Mouse (Mus musculus) heart, embryonic 14.5 days (tissue): Measurements from ENCODE around the gene Dppa1. TPM values are rescaled to one million over a fixed set of nuclear protein-coding genes. Genes with fewer than 3 reads are reported as not detected.
"Not testable (repeated sequence)": the region's sequence is repeated elsewhere in the genome, so short reads cannot be mapped to it uniquely, and the experiment has no call there.

Source experiments
- ATAC-seq: fragments of 200-750 bp; cut with Nextera tagmentation; 2 replicates; pipeline ENCODE4 v1.8.0; 2017; ENCODE audit warnings: low read depth, moderate TSS enrichment; ENCODE audit not compliant: insufficient number of reproducible peaks, insufficient read depth, low FRiP score
- H3K27ac ChIP-seq, 2 experiments: fragments of 200-500 bp in 1 of 2; fragments of 300-500 bp in 1 of 2; sonication (generic) in 1 of 2; replicated peaks in 1 of 2; 2 replicates each; pipeline ENCODE4 v1.5.1; 2012 to 2014; ENCODE audit warnings: low read depth in 2 of 2, low read length in 2 of 2, control low read depth in 1 of 2, mild to moderate bottlenecking in 1 of 2, mixed read lengths in 1 of 2; ENCODE audit not compliant: control insufficient read depth in 1 of 2, insufficient read depth in 1 of 2
- H3K27me3 ChIP-seq: fragments of 300-500 bp; sonication (generic); 2 replicates; pipeline ENCODE4 v1.6.1; 2014; ENCODE audit warnings: mild to moderate bottlenecking, low read length, control low read depth; ENCODE audit not compliant: control insufficient read depth, insufficient read depth
- H3K36me3 ChIP-seq: fragments of 300-500 bp; sonication (generic); 2 replicates; pipeline ENCODE4 v1.6.1; 2014; ENCODE audit warnings: mild to moderate bottlenecking, control low read depth, low read length, mixed read lengths; ENCODE audit not compliant: control insufficient read depth, insufficient read depth
- H3K4me1 ChIP-seq, 2 experiments: fragments of 200-500 bp in 1 of 2; fragments of 300-500 bp in 1 of 2; sonication (generic) in 1 of 2; 2 replicates each; pipeline ENCODE4 v1.6.1; 2012 to 2014; ENCODE audit warnings: low read length in 2 of 2, control low read depth in 1 of 2, mixed read lengths in 1 of 2; ENCODE audit not compliant: control insufficient read depth in 2 of 2, insufficient read depth in 2 of 2
- H3K4me2 ChIP-seq: fragments of 300-500 bp; sonication (generic); 2 replicates; pipeline ENCODE4 v1.6.1; 2014; ENCODE audit warnings: mild to moderate bottlenecking, low read length
- H3K4me3 ChIP-seq, 2 experiments: fragments of 200-500 bp in 1 of 2; fragments of 300-500 bp in 1 of 2; sonication (generic) in 1 of 2; 2 replicates each; pipeline ENCODE4 v1.5.1; 2012 to 2014; ENCODE audit warnings: low read length in 2 of 2, mild to moderate bottlenecking in 2 of 2, control low read depth in 1 of 2, low read depth in 1 of 2, moderate library complexity in 1 of 2; ENCODE audit not compliant: control insufficient read depth in 1 of 2, insufficient read depth in 1 of 2
- H3K9ac ChIP-seq: fragments of 300-500 bp; sonication (generic); 2 replicates; pipeline ENCODE4 v1.6.1; 2014; ENCODE audit warnings: mild to moderate bottlenecking, low read length
- H3K9me3 ChIP-seq: fragments of 300-500 bp; sonication (generic); 2 replicates; pipeline ENCODE4 v1.6.1; 2016; ENCODE audit warnings: low read length, control low read depth; ENCODE audit not compliant: control insufficient read depth
- WGBS: fragments of 180-500 bp; shearing (Covaris S2); extraction: QIAGEN DNeasy Blood & Tissue Kit; methylation state at CpG from one replicate; pipeline ENCODE4 v1.1.7; 2014; 5-methylcytosine and 5-hydroxymethylcytosine counted together
- polyA plus RNA-seq: library from polyadenylated mRNA; unstranded; fragments of >200 nt; fragmentation: Nextera tagmentation; extraction: Ambion mirVana; gene quantifications from 2 replicates; pipeline ENCODE4 v1.2.1, GENCODE M21; 2014

Dppa1 gene
- polyA plus RNA-seq, 1 experiment from 2014 or later, result not detected

DNA sequence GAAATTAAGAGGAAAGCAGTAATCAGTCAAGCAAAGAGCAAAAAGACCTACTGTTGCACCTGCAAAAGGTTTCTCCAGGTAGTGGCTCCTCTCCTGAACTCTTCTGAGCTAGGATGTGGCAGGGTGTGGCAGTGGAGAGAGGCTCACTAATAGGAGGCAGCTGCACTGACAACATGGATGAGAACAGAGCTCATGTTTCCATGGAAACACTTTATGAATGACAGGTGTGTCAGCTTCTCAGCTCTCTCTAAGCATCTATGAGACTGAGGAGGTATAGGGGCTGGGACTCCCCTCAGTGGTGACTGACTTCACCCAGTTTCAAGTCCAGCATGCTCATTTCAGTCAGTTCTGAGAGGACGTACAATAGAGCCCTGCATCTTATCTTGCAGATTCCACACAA, 15.8 kb upstream of the Dppa1 start:
- no peaks in the 10 kb centered on the region for H3K9me3 ChIP-seq
- H3K4me1 ChIP-seq, result no peaks in the 10 kb centered on the region
- no peak overlapping the region for H3K9ac ChIP-seq
- no peak for ATAC-seq
- H3K4me2 ChIP-seq, result no peak overlapping the region
- no peaks in the 10 kb centered on the region for H3K27me3 ChIP-seq
- H3K36me3 ChIP-seq, result no peaks in the 10 kb centered on the region
- H3K27ac ChIP-seq, result no peak overlapping the region
- no peak overlapping the region for H3K4me3 ChIP-seq
- 31% methylated on average over 1 of the region's 1 CpGs for WGBS

DNA sequence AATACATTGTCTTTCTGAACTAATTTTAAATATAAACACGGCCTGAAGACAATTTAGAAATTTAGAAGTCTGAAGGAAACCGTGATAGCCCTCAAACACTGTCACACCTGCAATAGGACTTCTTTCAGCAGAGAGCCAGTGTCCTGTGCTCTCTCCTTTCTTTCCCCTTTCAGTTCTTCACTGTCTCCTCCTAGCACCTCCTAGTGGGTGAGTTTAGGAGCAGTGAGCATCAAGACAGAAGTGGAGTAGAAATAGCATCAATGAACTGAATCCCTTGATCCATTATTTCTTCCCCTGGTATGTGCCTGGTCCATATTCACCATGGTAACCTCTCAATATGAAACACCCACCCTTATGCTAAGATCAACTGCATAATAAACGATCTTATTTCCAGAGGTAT, 7.5 kb upstream of the Dppa1 start:
- 73% methylated on average over 3 of the region's 3 CpGs for WGBS
- Histone ChIP-seq H3K4me2 (no peak overlapping the region), H3K9me3 (no peaks in the 10 kb centered on the region), H3K4me1 (no peaks in the 10 kb centered on the region), H3K36me3 (no peaks in the 10 kb centered on the region), H3K4me3 (no peak overlapping the region), H3K27me3 (no peaks in the 10 kb centered on the region), H3K9ac (no peak overlapping the region), H3K27ac (no peak overlapping the region)
- ATAC-seq, result no peak

DNA sequence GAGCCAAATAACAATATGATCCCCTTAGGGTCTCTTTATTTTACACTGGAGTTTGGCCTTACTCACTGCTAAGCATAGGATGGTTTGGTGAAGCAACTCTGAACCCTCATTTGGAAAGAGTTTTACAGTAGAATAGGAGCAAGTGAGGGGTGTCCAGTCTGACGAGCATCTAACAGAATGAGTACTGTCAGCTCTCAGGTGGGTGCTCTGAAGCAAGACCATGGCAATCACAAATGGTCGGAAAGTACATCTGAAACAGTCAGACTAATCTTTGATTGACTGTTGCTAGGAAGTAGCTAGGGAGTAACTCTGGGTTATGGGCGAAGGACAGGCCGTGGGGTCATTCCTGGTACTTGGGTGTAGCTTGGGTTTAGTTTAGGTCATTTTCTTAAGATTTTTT, 6.5 kb upstream of the Dppa1 start:
- H3K36me3 ChIP-seq, H3K9me3 ChIP-seq, H3K27me3 ChIP-seq, ATAC-seq, H3K4me1 ChIP-seq, H3K9ac ChIP-seq, H3K27ac ChIP-seq, H3K4me2 ChIP-seq, H3K4me3 ChIP-seq: not testable (repeated sequence)
- WGBS, result 80% methylated on average over 4 of the region's 4 CpGs

DNA sequence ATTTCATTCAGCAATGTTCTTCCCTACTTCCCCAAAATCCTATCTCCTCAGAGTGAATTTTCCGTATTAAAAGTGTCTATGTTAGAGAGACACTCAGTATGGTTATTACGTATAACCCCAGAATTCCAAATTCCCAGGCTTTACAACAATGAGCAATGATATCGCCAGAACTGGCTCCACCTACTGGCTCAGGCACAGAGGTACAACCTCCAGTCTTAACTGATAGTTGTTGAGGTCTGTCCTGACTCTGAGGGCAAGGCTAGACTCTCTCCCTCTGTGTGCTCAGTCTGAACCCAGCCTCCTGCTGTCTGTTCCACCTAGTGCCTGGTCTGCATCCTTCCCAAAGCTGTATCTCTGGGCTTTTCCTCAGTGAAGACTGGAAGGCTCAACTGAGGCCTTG, 2.6 kb upstream of the Dppa1 start:
- WGBS, result 22% methylated on average over 3 of the region's 3 CpGs
- H3K36me3 ChIP-seq, result no peaks in the 10 kb centered on the region
- H3K4me2 ChIP-seq, result no peak overlapping the region
- no peaks in the 10 kb centered on the region for H3K27me3 ChIP-seq
- ATAC-seq, result no peak
- H3K9ac ChIP-seq, result no peak overlapping the region
- H3K4me1 ChIP-seq, result no peaks in the 10 kb centered on the region
- no peaks in the 10 kb centered on the region for H3K9me3 ChIP-seq
- H3K27ac ChIP-seq, result no peak overlapping the region
- no peak overlapping the region for H3K4me3 ChIP-seq

DNA sequence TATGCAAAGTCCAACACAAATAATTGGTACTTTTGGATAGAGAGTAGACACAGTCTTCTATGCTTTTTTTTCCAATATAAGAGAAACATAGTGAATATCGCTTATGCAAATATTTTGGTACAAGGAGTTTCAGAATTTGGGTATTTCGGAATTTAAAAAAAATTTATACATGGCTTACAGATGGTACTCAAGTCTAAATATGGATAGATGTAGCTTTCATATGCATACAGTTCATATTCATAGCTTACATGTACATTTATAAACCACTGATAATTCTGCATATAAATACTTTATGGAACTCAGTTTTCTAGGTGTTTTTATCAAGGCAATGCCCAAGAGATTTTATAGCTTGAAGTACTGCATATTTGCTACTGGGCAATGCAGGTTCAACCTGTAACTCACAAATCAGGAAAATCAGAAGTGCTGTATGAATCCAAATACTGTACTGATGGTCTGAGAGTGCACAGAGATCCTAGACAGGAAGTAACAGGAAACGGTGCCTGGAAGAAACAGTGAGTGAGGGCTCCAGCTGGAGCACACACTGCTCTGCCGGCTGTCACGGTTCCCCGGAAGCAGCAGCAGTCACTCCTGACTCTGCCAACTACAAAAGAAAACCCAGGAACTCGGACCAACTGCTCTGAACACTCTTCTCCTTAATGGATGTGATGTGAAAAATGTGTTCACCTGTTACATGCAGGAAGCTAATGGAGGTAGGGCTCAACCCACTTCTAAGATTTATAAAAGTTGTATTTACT, 8.5 kb downstream of the Dppa1 start:
- no peak for ATAC-seq
- no peak overlapping the region for H3K27ac ChIP-seq
- no peak overlapping the region for H3K9ac ChIP-seq
- no peak overlapping the region for H3K4me3 ChIP-seq
- no peaks in the 10 kb centered on the region for H3K27me3 ChIP-seq
- no peaks in the 10 kb centered on the region for H3K9me3 ChIP-seq
- no peaks in the 10 kb centered on the region for H3K4me1 ChIP-seq
- H3K36me3 ChIP-seq, result no peaks in the 10 kb centered on the region
- H3K4me2 ChIP-seq, result no peak overlapping the region
- WGBS, result 55% methylated on average over 7 of the region's 7 CpGs

DNA sequence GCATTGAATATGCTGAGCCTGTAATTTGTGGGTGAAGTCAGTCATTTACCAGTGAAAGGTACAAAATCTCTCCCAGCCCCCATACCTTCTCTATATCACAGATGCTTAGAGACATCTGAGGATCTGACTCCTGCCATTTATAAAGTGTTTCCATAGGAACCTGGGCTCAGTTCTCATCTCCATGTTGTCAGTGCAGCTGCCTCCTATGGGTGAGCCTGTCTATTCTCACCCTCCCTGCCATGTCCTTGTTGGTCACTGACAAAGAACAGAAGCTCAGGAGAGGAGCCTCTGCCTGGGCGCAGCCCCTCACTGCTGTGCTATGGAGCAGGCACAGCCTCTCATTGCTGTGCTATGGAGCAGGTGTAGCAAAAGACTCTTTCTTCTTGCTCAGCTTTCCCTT, 9.1 kb downstream of the Dppa1 start:
- H3K27me3 ChIP-seq, result no peaks in the 10 kb centered on the region
- no peak overlapping the region for H3K9ac ChIP-seq
- WGBS, result 74% methylated on average over 1 of the region's 1 CpGs
- no peak overlapping the region for H3K27ac ChIP-seq
- no peaks in the 10 kb centered on the region for H3K9me3 ChIP-seq
- H3K4me1 ChIP-seq, result no peaks in the 10 kb centered on the region
- ATAC-seq, result no peak
- no peak overlapping the region for H3K4me2 ChIP-seq
- no peak overlapping the region for H3K4me3 ChIP-seq
- no peaks in the 10 kb centered on the region for H3K36me3 ChIP-seq

DNA sequence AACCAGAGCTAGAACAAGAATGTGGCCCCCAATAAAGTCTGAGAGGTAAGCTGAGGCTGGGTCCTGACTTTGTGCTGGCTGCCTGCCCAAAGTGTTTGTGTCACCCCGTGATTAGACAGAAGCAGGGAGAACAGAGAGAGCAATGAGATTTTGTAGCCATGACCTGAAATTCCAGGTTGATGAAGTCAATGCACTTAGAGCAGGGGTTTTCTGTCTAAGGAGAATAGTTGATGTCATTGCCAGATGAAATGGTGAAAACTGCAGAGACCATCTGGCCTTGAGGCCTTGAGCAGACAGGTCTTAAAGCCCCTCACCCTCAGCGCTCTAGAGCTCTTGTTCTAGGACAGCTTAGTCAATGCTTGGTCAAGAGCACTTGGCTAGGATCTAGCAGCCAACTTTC, 36.6 kb downstream of the Dppa1 start:
- no peak overlapping the region for H3K4me2 ChIP-seq
- H3K4me3 ChIP-seq, result no peak overlapping the region
- no peaks in the 10 kb centered on the region for H3K27me3 ChIP-seq
- ATAC-seq, result no peak
- H3K4me1 ChIP-seq, result no peaks in the 10 kb centered on the region
- H3K9ac ChIP-seq, result no peak overlapping the region
- H3K36me3 ChIP-seq, result no peaks in the 10 kb centered on the region
- WGBS, result 58% methylated on average over 2 of the region's 2 CpGs
- no peak overlapping the region for H3K27ac ChIP-seq
- no peaks in the 10 kb centered on the region for H3K9me3 ChIP-seq

DNA sequence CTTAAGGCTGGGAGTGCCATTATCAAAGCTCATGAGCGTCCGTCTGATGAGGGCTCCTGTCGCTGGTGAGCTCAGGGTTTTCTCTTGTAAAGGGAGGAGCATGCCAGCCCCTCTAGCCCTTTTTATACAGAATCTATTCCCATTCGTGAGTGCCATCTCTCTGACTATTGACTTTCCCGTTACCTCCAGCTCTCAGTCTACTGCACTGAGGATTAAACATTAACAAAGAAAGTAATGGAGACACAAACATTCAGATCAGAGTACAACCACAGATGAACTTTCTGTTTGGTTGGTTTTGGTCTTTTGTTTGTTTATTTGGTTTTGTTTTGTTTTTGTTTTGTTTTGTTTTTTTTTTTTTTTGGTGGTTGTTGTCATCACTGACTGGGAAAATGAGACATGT, 46.3 kb downstream of the Dppa1 start:
- H3K36me3 ChIP-seq, result no peaks in the 10 kb centered on the region
- H3K27ac ChIP-seq, result no peak overlapping the region
- H3K4me3 ChIP-seq, result no peak overlapping the region
- H3K4me2 ChIP-seq, result no peak overlapping the region
- H3K4me1 ChIP-seq, result no peaks in the 10 kb centered on the region
- WGBS, result 82% methylated on average over 5 of the region's 5 CpGs
- H3K27me3 ChIP-seq, result no peaks in the 10 kb centered on the region
- H3K9me3 ChIP-seq, result no peaks in the 10 kb centered on the region
- H3K9ac ChIP-seq, result no peak overlapping the region
- no peak for ATAC-seq
